Mouse (Mus musculus): ENCODE results near the gene Zdhhc7.

The Zdhhc7 gene

GRCm38 (mm10) chr8:120101068-120101972, at the start of gene Zdhhc7:
Gene Zdhhc7, minus strand, starts transcription at chr8:120101482.
- DNase-seq (ENCODE audit: low spot score) = peak; percentile 77

DNA sequence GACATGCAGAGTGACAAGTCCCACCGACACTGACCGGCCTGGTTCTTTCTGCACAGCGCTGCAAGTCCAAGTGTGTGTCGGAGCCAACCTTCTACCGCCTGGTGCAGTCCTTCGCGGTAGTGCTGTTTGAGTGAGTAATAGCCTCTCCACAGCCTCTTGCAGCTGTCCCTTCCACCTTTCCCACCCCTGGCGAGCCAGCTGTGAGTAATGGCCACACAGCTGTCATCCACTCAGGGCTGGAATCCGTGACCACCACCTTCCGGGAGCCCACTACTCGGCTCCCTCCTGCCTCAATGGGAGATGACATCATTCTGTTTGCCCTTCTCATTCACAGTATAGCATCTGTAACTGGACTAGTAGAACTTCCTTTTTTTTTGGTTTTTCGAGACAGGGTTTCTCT, 48.7 kb upstream of the Zdhhc7 start:
- no peak for DNase-seq (ENCODE audit: low spot score)

- DNase-seq (ENCODE audit: low spot score) = no peak
These were observed 44.8 kb upstream of the Zdhhc7 start for GRCm38 (mm10) chr8:120146051-120146450.

DNA sequence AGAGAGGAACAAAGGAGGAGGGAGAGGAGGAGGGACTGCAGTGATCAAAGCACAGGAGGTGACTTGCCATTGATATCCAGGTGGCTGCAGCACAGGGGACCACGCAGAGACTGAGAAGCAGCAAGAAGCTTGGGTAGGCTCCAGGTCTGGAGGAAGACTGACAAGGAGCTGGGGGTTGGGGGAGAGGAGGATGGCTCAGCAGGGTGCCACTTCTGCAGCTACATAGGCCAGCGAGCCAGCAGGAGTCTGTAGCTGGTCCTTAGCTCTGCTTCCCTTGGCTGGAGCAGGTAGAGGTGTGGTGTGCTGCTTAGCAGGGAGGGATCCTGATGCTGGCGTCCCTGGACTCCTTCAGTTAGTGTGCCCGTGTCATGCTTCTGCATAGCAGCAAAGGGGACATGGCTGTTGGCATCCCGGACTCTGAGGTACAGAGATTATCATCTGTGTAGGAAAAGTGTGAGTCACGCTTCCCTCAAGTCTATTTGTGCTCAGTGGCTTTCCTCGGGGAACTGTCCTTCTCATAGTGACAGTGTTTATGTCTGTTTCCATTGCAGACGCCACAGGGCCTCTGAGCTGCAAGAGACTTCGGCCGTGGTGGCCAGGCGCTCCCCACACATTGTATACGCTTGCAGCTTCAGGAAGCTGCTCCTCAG, 43.5 kb upstream of the Zdhhc7 start:
- DNase-seq (ENCODE audit: low spot score) = no peak

DNA sequence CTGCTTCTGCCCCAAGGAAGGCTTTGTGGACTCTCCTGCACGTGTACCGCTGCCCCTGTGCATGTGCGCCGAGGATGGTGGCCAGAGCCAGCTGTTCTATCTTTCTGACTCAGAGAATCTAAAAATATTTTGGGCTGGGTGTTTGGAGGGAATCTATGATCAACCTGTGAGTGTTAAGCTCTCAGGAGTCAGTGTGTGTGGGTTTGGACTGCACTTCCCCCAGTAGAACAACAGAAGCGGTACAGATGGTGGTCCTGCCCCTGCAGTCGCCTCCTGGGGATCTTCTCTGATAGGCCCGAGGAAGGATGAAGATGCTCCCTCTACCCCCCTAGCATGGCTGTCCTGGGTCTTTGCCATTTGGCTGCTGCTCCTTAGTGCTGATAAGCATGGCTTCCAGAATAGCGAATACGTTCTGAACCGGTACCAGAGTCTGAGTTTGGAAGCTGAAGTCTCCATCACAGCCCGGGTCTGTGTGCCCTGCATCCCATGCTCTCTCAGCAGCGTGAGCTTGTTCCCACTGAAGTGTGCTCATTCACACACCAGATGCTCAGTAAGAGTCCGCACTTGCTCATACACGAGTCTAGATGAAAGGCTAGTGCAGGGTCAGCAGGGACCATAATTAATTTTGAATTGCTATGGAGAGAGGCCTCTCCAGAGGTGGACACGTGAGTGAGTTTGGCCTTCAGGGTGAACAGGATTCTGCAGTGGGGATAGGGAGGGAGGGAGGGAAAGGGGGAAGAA, 42.8 kb upstream of the Zdhhc7 start:
- DNase-seq (ENCODE audit: low spot score) = no peak

GRCm38 (mm10) chr8:120140769-120141168, 39.5 kb upstream of the Zdhhc7 start:
- DNase-seq (ENCODE audit: low spot score) = no peak

DNA sequence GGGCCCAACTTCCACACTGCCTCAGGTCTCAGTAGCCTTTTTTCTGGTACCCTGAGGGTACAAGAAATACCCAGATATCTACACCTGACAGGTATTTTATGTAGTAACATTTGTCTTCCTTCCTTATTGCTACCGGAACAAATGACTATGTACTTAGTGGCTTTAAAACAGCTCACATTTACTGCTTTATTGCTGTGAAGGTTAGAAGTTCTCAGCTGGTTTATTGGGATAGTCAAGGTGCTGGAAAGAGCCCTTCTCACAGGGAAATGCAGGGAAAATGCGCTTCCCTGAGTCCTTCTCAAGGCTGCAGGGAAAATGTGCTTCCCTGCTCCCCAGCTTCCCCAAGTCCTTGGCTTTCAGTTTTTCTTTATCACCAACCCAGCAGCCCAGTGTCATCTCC, 37.7 kb upstream of the Zdhhc7 start:
- DNase-seq (ENCODE audit: low spot score) = no peak

- no peak for DNase-seq (ENCODE audit: low spot score)
These were observed 35.3 kb upstream of the Zdhhc7 start for GRCm38 (mm10) chr8:120136618-120137017.

DNA sequence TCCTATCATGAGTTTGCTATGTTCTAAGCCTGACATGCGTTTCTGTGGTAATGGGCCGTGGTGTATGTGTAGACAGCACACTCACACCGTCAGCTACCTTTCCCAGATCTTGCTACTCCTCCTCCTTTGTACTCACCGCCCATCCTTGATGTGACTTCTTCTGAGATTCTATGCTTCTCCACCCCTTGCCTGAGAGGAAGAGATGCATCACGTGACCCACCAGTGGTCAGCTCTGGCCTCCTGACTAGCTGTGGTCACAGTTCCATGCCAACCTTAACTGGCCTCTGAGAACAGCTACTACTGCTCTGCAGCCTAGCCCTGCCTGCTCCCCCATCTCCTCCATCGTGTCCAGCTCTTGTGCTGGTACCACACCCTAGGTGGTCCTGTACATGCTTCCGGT, 34.4 kb upstream of the Zdhhc7 start:
- DNase-seq (ENCODE audit: low spot score) = no peak

DNA sequence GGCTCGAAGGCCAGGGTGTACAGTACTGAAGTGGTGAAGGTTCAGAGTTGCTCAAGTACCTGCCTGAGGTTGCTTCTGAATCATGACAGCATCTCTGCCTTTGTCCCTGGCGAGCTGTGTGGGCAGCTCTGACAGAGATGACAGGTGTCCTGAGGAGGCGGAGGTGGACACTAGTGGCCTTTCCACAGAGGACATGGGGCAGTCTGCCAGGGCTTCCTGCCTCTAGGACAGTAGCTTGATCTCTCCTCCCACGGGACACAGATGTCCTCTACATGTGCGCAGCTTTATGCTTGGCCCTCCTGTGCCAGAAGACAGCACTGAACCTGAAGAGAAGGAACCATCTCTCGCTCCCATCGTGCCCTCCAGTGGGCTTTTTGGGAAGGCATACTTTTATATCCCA, 31.9 kb upstream of the Zdhhc7 start:
- no peak for DNase-seq (ENCODE audit: low spot score)

DNA sequence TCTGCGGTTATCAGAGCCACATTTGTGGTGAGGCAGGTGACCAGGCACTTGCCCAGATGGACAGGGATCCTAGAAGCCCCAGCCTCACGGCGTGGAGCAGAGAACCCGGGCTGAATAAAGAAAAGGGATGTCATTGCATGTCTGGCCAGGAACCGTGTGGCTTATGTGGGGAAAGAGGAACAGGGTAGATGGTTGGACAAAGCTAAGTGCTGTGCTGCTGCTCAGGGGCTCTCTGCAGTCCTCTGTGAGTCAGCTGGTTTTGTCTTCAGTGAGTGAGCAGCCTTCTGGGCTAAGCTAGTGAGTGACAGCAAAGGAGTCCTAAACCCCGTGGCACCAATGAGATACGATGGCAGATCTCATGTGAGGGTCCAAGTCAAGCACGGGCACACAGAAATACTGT, 29.9 kb upstream of the Zdhhc7 start:
- DNase-seq (ENCODE audit: low spot score) = no peak

DNA sequence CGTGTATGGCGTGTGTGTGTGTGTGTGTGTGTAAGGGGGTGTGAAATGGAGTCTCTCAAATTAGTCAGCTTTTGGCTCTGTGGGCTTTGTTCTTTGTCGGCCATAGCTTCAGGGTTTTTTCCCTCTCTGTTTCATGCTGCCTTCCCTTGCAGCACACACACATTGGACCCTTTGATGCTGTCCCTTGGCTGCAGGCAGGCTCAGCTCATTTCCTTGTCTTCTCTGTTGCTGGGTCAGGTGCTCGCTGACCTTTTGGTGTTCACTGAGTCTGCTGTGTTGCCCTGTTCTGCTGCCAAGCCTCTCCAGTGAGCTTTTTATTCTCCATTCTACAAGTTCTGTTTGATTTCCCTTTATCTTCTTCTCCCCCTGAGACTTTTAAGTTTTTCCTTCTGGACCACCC, 28.3 kb upstream of the Zdhhc7 start:
- no peak for DNase-seq (ENCODE audit: low spot score)

DNA sequence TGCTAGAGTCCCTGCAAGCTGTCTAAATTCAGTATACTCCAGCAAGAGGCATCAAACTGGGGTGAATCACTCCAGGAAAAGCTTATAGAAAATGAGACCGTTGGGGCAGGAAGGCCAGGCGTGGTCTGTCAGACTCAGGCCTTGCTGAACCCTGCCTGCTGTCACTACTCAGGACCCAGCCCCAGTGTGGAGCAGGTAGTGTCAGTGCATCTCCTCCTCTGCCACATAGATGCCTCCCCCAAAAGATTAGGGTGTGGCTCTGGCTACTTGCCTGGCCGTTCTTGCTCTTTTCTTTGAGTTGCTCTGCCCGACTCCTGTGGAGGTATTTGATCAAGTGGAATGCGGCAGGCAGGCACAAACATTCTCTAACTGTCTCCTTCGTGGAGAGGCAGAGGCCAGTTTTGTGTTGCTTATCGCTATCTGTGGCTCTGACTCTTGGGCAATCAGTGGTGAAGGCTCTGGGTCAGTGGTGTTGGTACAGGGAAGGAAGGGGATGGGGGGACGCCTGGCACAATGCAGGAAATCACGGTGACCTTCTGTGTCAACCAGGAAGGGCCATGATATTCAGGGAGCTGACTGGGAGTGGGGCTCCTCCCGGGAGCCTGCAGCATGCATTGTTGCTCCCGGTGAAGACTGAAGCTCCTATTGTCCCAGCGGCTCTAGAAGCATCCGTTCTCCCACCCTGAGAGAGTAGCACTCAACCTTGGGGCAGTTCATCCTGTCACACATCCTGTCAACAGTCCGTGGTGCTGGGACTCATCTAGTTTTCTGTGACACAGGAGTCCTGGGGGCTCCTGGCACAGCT, 25.3 kb upstream of the Zdhhc7 start:
- no peak for DNase-seq (ENCODE audit: low spot score)

DNA sequence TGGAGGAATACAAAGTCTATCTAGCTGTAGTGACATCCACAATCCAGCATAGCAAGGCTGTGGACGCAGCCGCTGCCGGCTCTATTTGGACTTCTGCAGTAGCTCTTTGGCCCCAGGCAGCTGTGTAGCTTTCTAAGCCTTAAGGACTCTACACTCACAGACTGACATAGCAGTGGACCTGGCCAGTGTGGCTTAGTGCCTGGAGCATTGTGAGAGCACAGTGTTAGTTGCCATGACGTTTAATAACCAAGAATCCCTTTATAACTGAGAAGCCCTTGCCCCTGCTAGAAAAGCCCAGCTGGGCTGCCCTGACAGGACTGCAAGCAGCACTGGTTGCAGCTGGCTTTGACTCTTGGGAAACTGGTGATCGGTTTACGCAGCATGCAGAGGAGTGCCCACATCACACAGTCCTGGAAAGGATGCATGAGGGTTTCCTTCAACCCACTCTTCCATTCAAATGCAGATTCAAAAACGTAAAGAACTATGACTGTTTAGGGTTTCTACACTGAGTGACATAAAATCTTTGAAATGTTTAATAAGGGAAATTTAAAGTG, 23.6 kb upstream of the Zdhhc7 start:
- DNase-seq (ENCODE audit: low spot score) = peak; percentile 26

DNA sequence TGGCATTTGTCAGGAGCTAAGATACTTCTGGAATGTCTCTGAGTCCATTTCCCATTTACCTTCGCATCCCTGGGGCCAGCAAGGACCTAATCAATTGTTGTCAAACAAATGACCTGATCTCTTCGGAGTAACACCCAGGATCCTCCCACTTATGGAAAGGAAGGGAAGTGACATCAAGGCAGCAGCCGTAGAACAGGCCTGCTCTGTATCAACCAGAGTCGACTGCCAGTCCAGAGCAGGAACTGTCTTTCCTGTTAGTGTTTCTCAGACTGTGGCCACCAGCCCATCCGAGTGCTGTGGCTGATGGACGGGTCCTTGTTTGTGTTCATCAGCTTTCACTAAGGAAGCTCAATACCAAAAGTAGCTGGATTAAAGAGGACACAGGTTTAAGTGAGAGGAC, 23.0 kb upstream of the Zdhhc7 start:
- DNase-seq (ENCODE audit: low spot score) = no peak

GRCm38 (mm10) chr8:120120951-120121350, 19.7 kb upstream of the Zdhhc7 start:
- DNase-seq (ENCODE audit: low spot score) = no peak

DNA sequence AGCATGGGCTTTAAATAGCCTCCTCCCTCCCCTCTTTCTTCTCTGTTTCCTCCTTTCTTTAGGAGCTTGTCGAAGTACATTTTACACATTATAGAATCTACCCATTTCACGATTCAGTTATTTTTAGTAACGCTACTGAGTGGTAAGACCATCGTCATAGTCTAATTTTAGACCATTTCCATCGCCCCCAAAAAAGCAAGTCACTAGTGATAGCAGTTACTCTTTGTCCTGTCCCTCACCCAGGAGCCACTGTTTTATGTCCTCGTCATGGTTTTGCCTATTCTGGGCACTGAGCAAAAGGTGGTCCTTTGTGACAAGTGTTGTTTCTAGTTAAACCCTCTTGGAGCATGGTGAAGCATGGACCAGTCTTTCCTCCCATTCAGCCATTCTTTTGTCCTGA, 18.6 kb upstream of the Zdhhc7 start:
- no peak for DNase-seq (ENCODE audit: low spot score)

DNA sequence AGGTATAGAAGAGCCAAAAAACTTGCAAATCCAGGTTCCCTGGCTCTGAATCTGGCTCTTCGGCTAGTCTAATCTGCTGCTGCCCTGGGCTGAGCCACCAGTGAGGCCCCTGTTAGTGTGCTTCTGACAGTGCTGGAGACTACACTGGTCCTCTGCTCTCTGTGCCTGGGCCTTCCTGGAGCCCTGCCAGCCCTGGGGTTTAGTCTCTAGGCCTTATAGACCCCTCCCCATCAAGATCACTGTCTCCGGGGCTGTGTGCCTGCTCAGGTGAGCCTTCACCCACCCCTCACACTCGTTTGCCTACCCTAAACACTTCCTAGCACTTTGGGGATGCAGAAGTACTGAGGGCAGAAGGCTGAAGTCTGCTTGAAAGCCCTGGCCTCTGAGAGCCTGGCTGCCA, 18.1 kb upstream of the Zdhhc7 start:
- no peak for DNase-seq (ENCODE audit: low spot score)

DNA sequence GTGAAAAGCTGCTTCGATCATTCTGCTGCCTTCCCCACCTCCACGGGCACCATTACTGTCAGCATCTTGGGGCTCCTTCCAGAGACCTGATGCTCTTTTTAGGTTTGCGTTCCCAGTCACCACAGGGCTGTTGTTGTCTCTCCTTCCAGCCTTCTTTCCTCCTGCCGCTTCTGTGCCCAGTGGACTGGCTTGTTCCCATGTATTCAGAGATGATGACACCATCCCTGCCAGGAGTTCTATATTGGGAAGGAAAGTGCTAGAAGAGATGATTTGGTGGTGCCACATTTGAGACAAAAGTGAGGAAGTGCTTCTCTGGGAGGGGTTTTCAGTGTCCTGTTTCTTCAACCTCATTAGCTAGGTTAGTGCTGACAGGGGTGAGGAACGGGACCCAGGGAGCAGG, 17.6 kb upstream of the Zdhhc7 start:
- no peak for DNase-seq (ENCODE audit: low spot score)

GRCm38 (mm10) chr8:120118162-120118561, 16.9 kb upstream of the Zdhhc7 start:
- DNase-seq (ENCODE audit: low spot score) = no peak

DNA sequence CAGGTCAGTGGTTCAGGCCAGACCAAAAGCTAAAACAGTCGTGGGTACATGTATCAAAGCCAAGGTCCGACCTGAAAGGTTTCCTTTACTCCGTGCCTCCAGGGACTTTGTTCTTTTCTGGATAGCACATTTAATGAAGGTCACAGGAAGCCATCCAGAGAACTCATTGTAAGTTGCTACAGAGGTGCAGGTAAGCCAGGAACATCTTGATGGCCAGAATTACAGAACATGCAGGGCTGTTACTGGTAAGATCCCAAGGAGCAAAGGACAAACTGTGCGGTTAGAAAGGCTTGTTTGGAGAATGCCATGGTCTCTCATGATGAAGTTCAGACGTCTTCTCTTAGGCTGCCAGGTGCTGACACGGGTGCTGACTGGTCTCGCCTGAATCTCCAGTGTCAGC, 15.3 kb upstream of the Zdhhc7 start:
- no peak for DNase-seq (ENCODE audit: low spot score)

All from retina, embryonic 14.5 days (tissue).